Mouse (Mus musculus) kidney, embryonic 16.5 days (tissue): ENCODE data around the gene Stam. TPM values are rescaled to one million over a fixed set of nuclear protein-coding genes. Genes with fewer than 3 reads are reported as not detected.
A peak's percentile ranks its signal among the peaks of the same experiment; 100 is the strongest.

Source experiments
- ATAC-seq: fragments of 200-750 bp; cut with Nextera tagmentation; 2 replicates; pipeline ENCODE4 v1.8.0; 2017; ENCODE audit warnings: moderate TSS enrichment; ENCODE audit not compliant: low FRiP score, low TSS enrichment
- H3K27ac ChIP-seq: fragments of 300-500 bp; sonication (generic); 2 replicates; pipeline ENCODE4 v1.5.1; 2014; ENCODE audit warnings: low read length
- H3K27me3 ChIP-seq: fragments of 300-500 bp; sonication (generic); 2 replicates; pipeline ENCODE4 v1.6.1; 2014; ENCODE audit warnings: low read length, control low read depth, mixed read lengths; ENCODE audit not compliant: insufficient read depth
- H3K36me3 ChIP-seq: fragments of 300-500 bp; sonication (generic); 2 replicates; pipeline ENCODE4 v1.6.1; 2014; ENCODE audit warnings: low read length, control low read depth, mixed read lengths; ENCODE audit not compliant: insufficient read depth
- H3K4me1 ChIP-seq: fragments of 300-500 bp; sonication (generic); 2 replicates; pipeline ENCODE4 v1.6.1; 2014; ENCODE audit warnings: low read length, control low read depth, mixed read lengths; ENCODE audit not compliant: insufficient read depth
- H3K4me2 ChIP-seq: fragments of 300-500 bp; sonication (generic); replicated peaks from 2 replicates; pipeline ENCODE4 v1.6.1; 2014; ENCODE audit warnings: low read depth, low read length
- H3K4me3 ChIP-seq: fragments of 300-500 bp; sonication (generic); 2 replicates; pipeline ENCODE4 v1.5.1; 2014; ENCODE audit warnings: mild to moderate bottlenecking, low read length
- H3K9ac ChIP-seq: fragments of 300-500 bp; sonication (generic); replicated peaks from 2 replicates; pipeline ENCODE4 v1.6.1; 2014; ENCODE audit warnings: low read length
- H3K9me3 ChIP-seq: fragments of 300-500 bp; sonication (generic); 2 replicates; pipeline ENCODE4 v1.6.1; 2016; ENCODE audit warnings: low read length, control low read depth
- WGBS: fragments of 180-500 bp; shearing (Covaris S2); extraction: QIAGEN DNeasy Blood & Tissue Kit; methylation state at CpG from one replicate; pipeline ENCODE4 v1.1.7; 2014; 5-methylcytosine and 5-hydroxymethylcytosine counted together
- polyA plus RNA-seq: library from polyadenylated mRNA; unstranded; fragments of >200 nt; fragmentation: Nextera tagmentation; extraction: Ambion mirVana; gene quantifications from 2 replicates; pipeline ENCODE4 v1.2.1, GENCODE M21; 2015

Stam gene
- 66.4 and 73.6 TPM in 2 replicates for polyA plus RNA-seq

DNA sequence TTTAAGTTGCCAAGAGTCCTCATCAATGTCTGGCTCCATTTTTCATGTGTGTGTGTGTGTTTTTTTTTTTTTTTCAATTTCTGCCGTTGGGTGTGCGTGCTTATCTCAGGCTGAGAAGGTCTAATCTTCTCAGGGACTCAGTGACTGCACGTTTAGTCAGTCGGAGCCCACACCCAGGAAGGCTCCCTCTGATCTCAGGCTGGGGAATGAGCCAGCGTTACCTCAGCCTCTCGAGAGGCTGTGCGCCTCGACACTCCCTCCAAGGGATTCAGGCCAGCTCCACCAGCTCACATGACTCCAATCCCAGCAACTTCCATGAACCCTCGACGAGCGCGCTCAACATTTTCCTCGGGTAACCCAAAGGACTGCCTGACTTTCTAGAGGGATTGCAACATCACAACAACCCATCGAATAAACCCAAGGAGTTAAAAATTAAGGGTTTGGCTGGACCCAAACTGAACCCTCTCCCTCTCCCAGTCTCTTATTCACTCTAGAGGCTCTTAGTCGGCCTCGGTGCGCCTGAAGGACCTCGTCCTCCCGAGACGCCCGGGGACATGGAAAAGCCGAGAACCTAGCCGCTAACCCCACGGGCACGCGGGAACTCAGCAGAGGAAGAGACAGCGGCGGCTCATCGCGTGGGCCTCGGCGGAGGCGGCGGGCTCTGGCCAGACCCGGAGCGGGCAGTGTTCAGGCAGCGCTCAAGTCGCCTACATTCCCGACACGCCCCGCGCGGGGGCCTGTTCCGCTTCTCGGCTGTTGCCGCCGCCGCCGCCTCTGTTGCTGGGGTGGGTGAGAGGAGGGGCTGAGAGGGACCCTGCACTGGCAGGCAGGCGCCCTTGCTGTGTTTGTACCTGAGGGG, at the start of gene Stam:
TSS of gene Stam (plus strand) at position 737 of the 859 bp plus-strand sequence.
- peak within 1 kb of the TSS; percentile 99 for H3K27ac ChIP-seq
- peak; percentile 97 for ATAC-seq
- no peaks in the 10 kb centered on the region for H3K36me3 ChIP-seq
- H3K4me3 ChIP-seq = peak within 1 kb of the TSS; percentile 95
- no peaks in the 10 kb centered on the region for H3K9me3 ChIP-seq
- peak within 1 kb of the TSS; percentile 97 for H3K9ac ChIP-seq
- H3K4me1 ChIP-seq = peaks cover 17% of the 10 kb centered on the region
- no peaks in the 10 kb centered on the region for H3K27me3 ChIP-seq
- WGBS = under 1% methylated on average over 49 of the region's 50 CpGs
- peak within 1 kb of the TSS; percentile 87 for H3K4me2 ChIP-seq

DNA sequence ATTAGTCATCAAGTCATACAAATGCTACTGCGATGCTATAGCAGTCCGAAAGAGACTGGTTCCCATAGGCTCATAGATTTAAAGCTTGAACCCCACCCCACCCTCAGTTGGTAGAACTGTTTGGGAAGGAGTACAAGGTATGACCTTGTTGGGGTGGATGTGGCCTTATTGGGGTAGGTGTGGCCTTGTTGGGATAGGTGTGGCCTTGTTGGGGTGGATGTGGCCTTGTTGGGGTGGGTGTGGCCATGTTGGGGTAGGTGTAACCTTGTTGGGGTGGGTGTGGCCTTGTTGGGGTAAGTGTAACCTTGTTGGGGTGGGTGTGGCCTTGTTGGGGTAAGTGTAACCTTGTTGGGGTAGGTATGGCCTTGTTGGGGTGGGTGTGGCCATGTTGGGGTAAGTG, 32.6 kb upstream of the Stam start:
- Histone ChIP-seq H3K27me3 (no peaks in the 10 kb centered on the region), H3K4me2 (no peak overlapping the region), H3K27ac (no peak overlapping the region), H3K4me3 (no peak overlapping the region), H3K9me3 (no peaks in the 10 kb centered on the region), H3K36me3 (no peaks in the 10 kb centered on the region), H3K9ac (no peak overlapping the region), H3K4me1 (no peaks in the 10 kb centered on the region)
- ATAC-seq = no peak
- 86% methylated on average over 2 of the region's 2 CpGs for WGBS

DNA sequence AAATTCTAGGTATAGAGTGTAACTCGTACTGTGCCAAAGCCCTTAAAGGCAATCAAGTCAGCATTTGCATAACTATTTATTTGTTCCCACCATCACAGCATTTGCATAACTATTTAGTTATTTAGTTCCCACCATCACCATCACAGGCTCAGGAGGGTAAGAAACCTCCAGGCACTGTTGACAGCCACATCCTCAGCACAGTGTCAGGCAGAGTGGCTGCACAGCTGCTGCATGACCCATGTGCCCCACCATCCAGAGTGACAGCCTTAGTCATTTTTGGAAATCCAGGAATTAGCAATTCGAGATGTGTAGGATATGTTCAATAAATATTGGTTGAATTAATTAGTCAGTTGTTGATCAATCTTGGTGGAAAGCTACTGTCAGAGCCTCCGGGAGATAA, 30.9 kb upstream of the Stam start:
- no peak overlapping the region for H3K4me2 ChIP-seq
- no peak for ATAC-seq
- H3K27me3 ChIP-seq = no peaks in the 10 kb centered on the region
- no peak overlapping the region for H3K9ac ChIP-seq
- H3K27ac ChIP-seq = no peak overlapping the region
- H3K4me3 ChIP-seq = no peak overlapping the region
- H3K36me3 ChIP-seq = no peaks in the 10 kb centered on the region
- no peaks in the 10 kb centered on the region for H3K9me3 ChIP-seq
- H3K4me1 ChIP-seq = no peaks in the 10 kb centered on the region
- 68% methylated on average over 3 of the region's 3 CpGs for WGBS

DNA sequence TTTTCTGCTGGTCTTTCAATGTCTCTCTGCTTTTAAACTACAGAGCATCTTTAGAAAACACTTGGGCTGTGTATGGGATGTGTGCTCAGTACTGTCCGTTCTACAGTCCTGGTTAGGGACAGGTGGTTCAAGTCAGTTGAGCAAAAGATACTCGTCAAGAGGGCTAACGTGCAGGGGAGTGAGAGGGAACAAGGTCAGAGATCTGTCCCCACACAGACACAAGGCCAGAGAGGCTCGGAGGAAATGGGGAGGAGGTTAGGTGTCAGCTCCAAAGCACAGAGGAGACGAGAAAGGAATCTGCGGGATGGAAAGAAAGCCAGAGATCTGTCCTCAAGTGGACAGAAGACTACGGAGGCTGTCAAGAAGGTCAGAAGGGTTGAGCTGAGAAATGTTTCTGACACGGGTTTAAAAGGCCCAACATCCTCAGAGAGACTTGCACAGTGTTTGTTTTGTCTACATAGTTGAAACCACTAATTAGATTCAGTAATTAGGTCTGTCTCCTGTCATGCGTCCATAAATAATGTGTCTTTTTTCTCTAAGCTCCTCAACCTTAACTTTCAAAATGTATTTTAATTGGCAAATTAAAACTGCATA, 30.2 kb upstream of the Stam start:
- 24% methylated on average over 9 of the region's 9 CpGs for WGBS

DNA sequence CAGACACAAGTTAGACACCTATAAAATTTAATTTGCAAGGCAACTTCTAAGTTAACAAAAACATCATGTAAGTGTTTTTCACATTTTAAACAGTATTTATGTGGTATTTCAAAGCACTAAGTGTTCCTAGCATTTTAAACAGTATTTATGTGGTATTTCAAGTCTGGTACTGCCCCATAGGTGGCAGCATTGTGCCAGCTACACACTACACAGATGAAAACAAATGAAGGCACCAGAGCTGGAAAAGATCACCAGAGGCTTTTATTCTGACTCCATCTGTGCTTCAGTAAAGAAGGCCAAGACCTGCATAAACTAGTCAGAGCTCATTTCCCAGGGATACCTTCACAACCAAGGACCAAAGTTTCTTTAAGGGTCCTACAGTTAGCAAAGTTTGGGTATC, 25.5 kb upstream of the Stam start:
- ATAC-seq = peak; percentile 71; the same call in 1 of the 2 replicates
- H3K27me3 ChIP-seq = no peaks in the 10 kb centered on the region
- H3K4me2 ChIP-seq = no peak overlapping the region
- H3K4me1 ChIP-seq = no peaks in the 10 kb centered on the region
- H3K27ac ChIP-seq = no peak overlapping the region
- no peaks in the 10 kb centered on the region for H3K36me3 ChIP-seq
- no peaks in the 10 kb centered on the region for H3K9me3 ChIP-seq
- H3K9ac ChIP-seq = no peak overlapping the region
- no peak overlapping the region for H3K4me3 ChIP-seq

More for the DNA sequence above, 30.2 kb upstream of the Stam start:
- Histone ChIP-seq H3K27me3 (no peaks in the 10 kb centered on the region), H3K9me3 (no peaks in the 10 kb centered on the region), H3K4me3 (no peak overlapping the region), H3K36me3 (no peaks in the 10 kb centered on the region), H3K4me1 (no peaks in the 10 kb centered on the region), H3K27ac (no peak overlapping the region), H3K9ac (no peak overlapping the region), H3K4me2 (no peak overlapping the region)
- peak; percentile 66; the same call in 1 of the 2 replicates for ATAC-seq

DNA sequence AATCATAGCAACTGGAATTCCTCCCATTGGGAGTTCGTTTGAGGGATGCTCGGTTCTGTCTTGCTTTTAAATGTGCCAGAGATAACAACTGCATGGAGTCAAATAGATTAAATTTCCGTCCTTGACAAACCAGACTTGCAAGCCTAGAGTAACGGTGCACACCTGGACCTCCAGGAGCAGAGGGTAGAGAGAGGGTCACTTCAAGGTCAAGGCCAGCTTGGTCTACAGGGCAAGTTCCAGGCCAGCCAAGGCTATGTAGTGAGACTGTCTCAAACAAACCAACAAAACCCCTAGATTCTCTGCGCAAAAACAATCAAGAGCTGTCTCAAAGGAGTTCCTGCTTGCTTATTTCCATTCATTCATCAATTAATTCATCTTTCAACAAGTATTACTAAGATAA, 25.1 kb upstream of the Stam start:
- 54% methylated on average over 5 of the region's 5 CpGs for WGBS
- Histone ChIP-seq H3K4me1 (no peaks in the 10 kb centered on the region), H3K4me2 (no peak overlapping the region), H3K27me3 (no peaks in the 10 kb centered on the region), H3K36me3 (no peaks in the 10 kb centered on the region), H3K27ac (no peak overlapping the region), H3K9ac (no peak overlapping the region), H3K4me3 (no peak overlapping the region), H3K9me3 (no peaks in the 10 kb centered on the region)
- ATAC-seq = no peak

DNA sequence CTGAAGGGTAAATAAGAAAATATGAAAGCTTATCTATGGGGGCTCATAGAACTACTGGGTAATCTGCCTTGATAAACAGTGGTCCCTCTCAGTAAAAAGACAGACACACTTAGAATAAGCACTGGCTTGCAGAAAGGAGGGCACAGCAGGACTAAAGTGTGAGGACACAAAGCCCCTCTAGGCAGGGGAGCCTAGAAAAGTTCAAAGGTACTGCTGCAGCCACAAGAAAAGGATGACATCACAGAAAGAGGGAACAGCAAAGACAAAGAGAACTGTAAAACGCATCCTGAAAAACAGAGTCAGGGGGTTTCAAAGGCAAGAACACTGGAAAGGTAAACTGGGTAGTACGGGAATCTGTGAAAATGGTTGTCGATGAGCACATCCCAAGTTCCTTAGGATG, 20.3 kb upstream of the Stam start:
- 69% methylated on average over 3 of the region's 3 CpGs for WGBS
- peaks cover 3% of the 10 kb centered on the region; the same call in 1 of the 2 replicates for H3K4me1 ChIP-seq
- ATAC-seq = no peak

DNA sequence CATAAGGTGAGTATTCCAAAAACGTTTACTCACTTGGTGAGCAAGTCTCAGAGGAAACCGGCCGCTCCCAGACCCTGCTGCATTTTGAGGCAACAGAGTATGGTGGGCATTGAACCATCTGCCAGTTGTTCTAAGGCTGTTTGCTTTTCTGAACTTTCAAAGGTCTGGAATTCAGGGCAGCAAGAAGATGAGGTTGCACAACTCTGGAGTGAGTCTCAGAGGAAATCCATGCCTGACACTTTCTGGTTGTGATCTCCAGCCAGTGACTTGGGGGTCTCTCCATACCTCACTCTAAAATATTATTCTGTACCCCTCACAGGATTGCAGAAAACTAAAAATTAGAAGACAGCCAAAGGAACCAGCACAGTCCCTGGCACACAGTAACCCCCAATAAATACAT, 19.7 kb upstream of the Stam start:
- H3K27ac ChIP-seq = no peak overlapping the region
- H3K9me3 ChIP-seq = no peaks in the 10 kb centered on the region
- no peaks in the 10 kb centered on the region for H3K36me3 ChIP-seq
- no peaks in the 10 kb centered on the region for H3K27me3 ChIP-seq
- no peak overlapping the region for H3K9ac ChIP-seq
- WGBS = 63% methylated on average over 3 of the region's 3 CpGs
- no peak overlapping the region for H3K4me3 ChIP-seq
- no peak overlapping the region; the same call in 1 of the 2 replicates for H3K4me2 ChIP-seq
- H3K4me1 ChIP-seq = peaks cover 3% of the 10 kb centered on the region; the same call in 1 of the 2 replicates
- no peak for ATAC-seq

More for the DNA sequence above, 20.3 kb upstream of the Stam start:
- Histone ChIP-seq H3K27me3 (no peaks in the 10 kb centered on the region), H3K27ac (no peak overlapping the region), H3K4me3 (no peak overlapping the region), H3K9ac (no peak overlapping the region), H3K36me3 (no peaks in the 10 kb centered on the region), H3K4me2 (no peak overlapping the region), H3K9me3 (no peaks in the 10 kb centered on the region)

DNA sequence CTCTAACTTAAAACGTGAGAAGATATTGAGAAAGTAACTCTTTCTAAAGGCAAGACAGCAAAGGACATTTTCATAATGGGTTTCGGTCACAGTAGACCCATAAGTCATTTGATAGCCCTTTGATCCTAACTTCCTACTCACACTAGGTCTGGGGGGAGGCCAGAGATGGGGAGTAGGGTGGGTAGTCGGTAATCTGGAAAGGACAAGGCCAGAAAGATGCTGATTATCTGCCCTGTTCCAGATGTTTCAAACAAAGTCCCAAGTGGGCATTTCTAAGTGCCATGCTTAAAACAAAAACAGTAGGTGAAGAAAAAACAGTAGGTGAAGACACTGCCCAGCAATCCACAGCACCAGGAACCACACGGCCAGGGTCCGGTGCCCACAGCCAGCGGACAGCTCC, 19.2 kb upstream of the Stam start:
- H3K9ac ChIP-seq = peak overlapping the region; percentile 80
- peaks cover 3% of the 10 kb centered on the region; the same call in 1 of the 2 replicates for H3K4me1 ChIP-seq
- no peaks in the 10 kb centered on the region for H3K9me3 ChIP-seq
- WGBS = 2% methylated on average over 6 of the region's 6 CpGs
- H3K27ac ChIP-seq = peak overlapping the region; percentile 83
- no peaks in the 10 kb centered on the region for H3K27me3 ChIP-seq
- H3K4me2 ChIP-seq = peak overlapping the region; percentile 62
- H3K36me3 ChIP-seq = no peaks in the 10 kb centered on the region
- peak; percentile 5 for ATAC-seq
- peak overlapping the region; percentile 82 for H3K4me3 ChIP-seq

DNA sequence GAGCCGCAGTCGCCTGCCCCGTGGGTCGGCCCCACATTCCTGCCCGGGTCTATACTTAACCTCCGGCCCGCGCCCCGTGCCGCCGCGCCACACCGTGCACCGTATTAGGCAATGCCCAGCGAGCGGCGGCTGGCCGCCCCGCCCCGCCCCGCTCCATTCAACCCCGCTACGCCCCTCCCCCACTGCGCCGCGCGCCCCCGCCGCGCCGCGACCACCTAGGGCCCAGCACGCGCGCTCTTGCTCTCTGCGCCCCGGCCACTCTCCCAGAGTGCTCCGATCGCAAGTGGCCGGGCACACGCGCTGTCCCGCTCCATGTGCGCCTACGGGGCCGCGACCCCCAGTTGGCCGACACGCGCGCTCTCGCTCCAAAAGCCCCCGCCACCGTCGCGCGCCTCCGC, 18.7 kb upstream of the Stam start:
- peak overlapping the region; percentile 62 for H3K4me2 ChIP-seq
- H3K9ac ChIP-seq = peak overlapping the region; percentile 80
- WGBS = under 1% methylated on average over 44 of the region's 58 CpGs
- no peaks in the 10 kb centered on the region for H3K9me3 ChIP-seq
- H3K36me3 ChIP-seq = no peaks in the 10 kb centered on the region
- H3K4me3 ChIP-seq = peak overlapping the region; percentile 82
- no peaks in the 10 kb centered on the region for H3K27me3 ChIP-seq
- peak; percentile 94 for ATAC-seq
- H3K4me1 ChIP-seq = peaks cover 3% of the 10 kb centered on the region; the same call in 1 of the 2 replicates
- peak overlapping the region; percentile 83 for H3K27ac ChIP-seq
